Mouse (Mus musculus): ENCODE results near the gene Mapk3.

Gene Mapk3

GRCm38 (mm10) chr7:126782693-126783092, 23.3 kb downstream of the Mapk3 start:
- in situ Hi-C loops (cut with MboI, MseI) = no loop called here

GRCm38 (mm10) chr7:126784469-126784868, 25.1 kb downstream of the Mapk3 start:
- in situ Hi-C loops (cut with MboI, MseI) = no loop called here

GRCm38 (mm10) chr7:126785056-126785455, 25.7 kb downstream of the Mapk3 start:
- in situ Hi-C loops (cut with MboI, MseI) = no loop called here

GRCm38 (mm10) chr7:126786142-126786541, 26.7 kb downstream of the Mapk3 start:
- in situ Hi-C loops (cut with MboI, MseI) = no loop called here

- in situ Hi-C loops (cut with MboI, MseI) = no loop called here
Observed at GRCm38 (mm10) chr7:126789141-126789540, 29.7 kb downstream of the Mapk3 start.

GRCm38 (mm10) chr7:126791851-126792720, 32.7 kb downstream of the Mapk3 start, which contains the start of gene Ppp4c:
Gene Ppp4c, minus strand, starts transcription at chr7:126792496.
- in situ Hi-C loops (cut with MboI, MseI) = no loop called here

GRCm38 (mm10) chr7:126792721-126793443, 33.5 kb downstream of the Mapk3 start:
- in situ Hi-C loops (cut with MboI, MseI) = no loop called here

GRCm38 (mm10) chr7:126793456-126794270, 34.3 kb downstream of the Mapk3 start:
- in situ Hi-C loops (cut with MboI, MseI) = no loop called here

GRCm38 (mm10) chr7:126794271-126794605, 34.8 kb downstream of the Mapk3 start:
- in situ Hi-C loops (cut with MboI, MseI) = no loop called here

- in situ Hi-C loops (cut with MboI, MseI) = loop anchor here (5.0 kb wide), 1 partner anchor 93 kb away; no protein-coding TSS in a partner anchor
Observed at GRCm38 (mm10) chr7:126795387-126796317, 36.3 kb downstream of the Mapk3 start.

GRCm38 (mm10) chr7:126796350-126796932, 37.0 kb downstream of the Mapk3 start:
- in situ Hi-C loops (cut with MboI, MseI) = loop anchor here (5.0 kb wide), 1 partner anchor 94 kb away; no protein-coding TSS in a partner anchor

- in situ Hi-C loops (cut with MboI, MseI) = loop anchor here (5.0 kb wide), 1 partner anchor 95 kb away; no protein-coding TSS in a partner anchor
Observed at GRCm38 (mm10) chr7:126797411-126798126, 38.2 kb downstream of the Mapk3 start, which contains the start of gene Fam57b. Gene Fam57b, plus strand, starts transcription at chr7:126797668.

GRCm38 (mm10) chr7:126798127-126799049, 39.0 kb downstream of the Mapk3 start:
- in situ Hi-C loops (cut with MboI, MseI) = loop anchor here (5.0 kb wide), 1 partner anchor 96 kb away; no protein-coding TSS in a partner anchor

GRCm38 (mm10) chr7:126799050-126799467, 39.7 kb downstream of the Mapk3 start:
- in situ Hi-C loops (cut with MboI, MseI) = loop anchor here (5.0 kb wide), 1 partner anchor 97 kb away; no protein-coding TSS in a partner anchor

- in situ Hi-C loops (cut with MboI, MseI) = loop anchor here (5.0 kb wide), 1 partner anchor 97 kb away; no protein-coding TSS in a partner anchor
Observed at GRCm38 (mm10) chr7:126799468-126800268, 40.3 kb downstream of the Mapk3 start.

- in situ Hi-C loops (cut with MboI, MseI) = no loop called here
Observed at GRCm38 (mm10) chr7:126800269-126801056, 41.1 kb downstream of the Mapk3 start.

Data from T-helper 2 cell (primary cell).